Mouse (Mus musculus): ENCODE measurements at regions not wholly inside any gene's neighbourhood (a gene's known extent, or its start where the extent isn't known, plus 50 kb on each side); places are given as distances from the start of the nearest gene placed in this dataset.
A peak's percentile ranks its signal among the peaks of the same experiment; 100 is the strongest.
"Not testable (repeated sequence)": the region's sequence is repeated elsewhere in the genome, so short reads cannot be mapped to it uniquely, and the experiment has no call there.

GRCm38 (mm10) chr15:89730320-89730719, 111.3 kb downstream of the Syt10 start:
- Histone ChIP-seq H3K9ac (no peak overlapping the region), H3K27ac (replicated peaks) (no peak overlapping the region), H3K36me3 (no peaks in the 10 kb centered on the region), H3K9me3 (peaks cover 7% of the 10 kb centered on the region), H3K27me3 (replicated peaks) (no peaks in the 10 kb centered on the region), H3K4me3 (no peak overlapping the region), H3K4me2 (no peak overlapping the region), H3K4me1 (no peaks in the 10 kb centered on the region)
- WGBS = 37% methylated on average over 6 of the region's 6 CpGs
- no peak for ATAC-seq (ENCODE audit: extremely low read depth, insufficient number of reproducible peaks, low FRiP score, low TSS enrichment)

- 54% methylated on average over 12 of the region's 12 CpGs for WGBS
- no peaks in the 10 kb centered on the region for H3K4me1 ChIP-seq
- ATAC-seq (ENCODE audit: extremely low read depth, insufficient number of reproducible peaks, low FRiP score, low TSS enrichment) = no peak
- no peaks in the 10 kb centered on the region for H3K9me3 ChIP-seq
- no peak overlapping the region; the same call in 1 of the 2 replicates for H3K4me3 ChIP-seq
- no peak overlapping the region for H3K27ac ChIP-seq (replicated peaks)
- H3K4me2 ChIP-seq = peak overlapping the region; percentile 30
- no peaks in the 10 kb centered on the region for H3K36me3 ChIP-seq
- no peak overlapping the region for H3K9ac ChIP-seq
- no peaks in the 10 kb centered on the region for H3K27me3 ChIP-seq (replicated peaks)
Observed at GRCm38 (mm10) chr15:89724356-89724755, 117.3 kb downstream of the Syt10 start.

DNA sequence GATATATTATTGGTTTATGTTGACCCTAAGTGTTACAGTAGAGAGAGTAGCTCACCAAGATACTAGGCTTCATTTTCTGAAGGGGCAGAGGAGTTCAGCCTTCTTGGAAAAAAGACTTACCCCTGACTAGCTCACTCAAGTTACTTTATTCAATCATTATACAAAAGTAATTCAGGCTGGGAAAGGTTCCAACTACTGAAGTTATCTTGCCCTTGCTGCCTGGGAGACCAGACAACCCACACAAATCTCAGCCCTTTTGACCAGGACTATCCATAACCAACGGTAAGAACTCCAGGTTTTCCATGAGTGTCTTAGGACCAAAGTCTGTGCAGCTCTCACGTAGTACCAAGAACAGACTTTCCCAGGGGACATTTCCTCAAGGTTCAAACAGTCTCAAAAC, 105.5 kb upstream of the Rabl2 start:
- Histone ChIP-seq H3K4me1 (no peaks in the 10 kb centered on the region), H3K9ac (no peak overlapping the region), H3K36me3 (no peaks in the 10 kb centered on the region), H3K27ac (replicated peaks) (no peak overlapping the region), H3K4me2 (no peak overlapping the region), H3K4me3 (no peak overlapping the region), H3K9me3 (peaks cover 13% of the 10 kb centered on the region; the same call in 1 of the 2 replicates), H3K27me3 (replicated peaks) (no peaks in the 10 kb centered on the region)
- WGBS = 52% methylated on average over 2 of the region's 2 CpGs
- no peak for ATAC-seq (ENCODE audit: extremely low read depth, insufficient number of reproducible peaks, low FRiP score, low TSS enrichment)

DNA sequence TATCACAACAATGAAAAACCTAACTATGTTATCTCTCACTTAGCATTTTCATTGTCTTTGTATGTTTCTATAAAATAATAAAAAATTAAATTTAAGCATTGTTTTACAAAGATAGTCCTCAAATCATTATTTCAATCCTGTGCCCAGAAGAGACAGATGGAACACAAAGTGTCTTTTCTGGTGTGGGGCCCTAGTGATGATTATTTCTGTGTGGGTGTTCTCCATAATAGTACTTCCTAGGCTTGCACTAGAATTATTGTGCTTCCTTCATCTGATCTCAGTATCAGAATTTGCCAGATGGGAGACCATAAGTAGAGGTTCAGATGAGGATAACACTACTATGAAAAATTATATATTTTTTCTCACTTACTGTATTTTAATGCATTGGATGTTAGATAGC, 84.6 kb upstream of the Rabl2 start:
- Histone ChIP-seq H3K4me1 (no peaks in the 10 kb centered on the region), H3K36me3 (no peaks in the 10 kb centered on the region), H3K4me2 (no peak overlapping the region), H3K9me3 (no peaks in the 10 kb centered on the region), H3K27me3 (replicated peaks) (no peaks in the 10 kb centered on the region), H3K27ac (replicated peaks) (no peak overlapping the region), H3K4me3 (no peak overlapping the region), H3K9ac (no peak overlapping the region)
- no peak for ATAC-seq (ENCODE audit: extremely low read depth, insufficient number of reproducible peaks, low FRiP score, low TSS enrichment)

DNA sequence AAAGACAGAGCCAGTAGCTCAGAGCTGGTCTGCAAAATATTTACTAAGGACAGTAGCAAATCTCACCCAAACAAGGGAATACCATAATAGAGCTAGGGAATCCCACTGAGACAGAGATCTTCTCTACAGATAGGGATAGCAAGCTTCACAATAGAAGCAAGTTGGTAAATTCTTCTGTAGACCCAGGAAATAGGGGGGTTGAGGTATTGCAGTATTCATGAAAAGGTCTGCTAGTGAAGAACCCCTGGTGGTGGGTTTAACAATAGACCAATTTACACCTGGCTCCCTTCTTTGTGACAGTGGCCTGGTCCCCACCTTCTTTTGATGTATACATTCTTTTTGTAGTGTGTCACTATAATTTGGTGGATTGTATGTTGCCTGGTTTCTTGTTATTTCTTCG, 64.8 kb upstream of the Rabl2 start:
- not testable (repeated sequence) for H3K36me3 ChIP-seq; H3K27ac ChIP-seq (replicated peaks); H3K9me3 ChIP-seq; H3K4me2 ChIP-seq; ATAC-seq (ENCODE audit: extremely low read depth, insufficient number of reproducible peaks, low FRiP score, low TSS enrichment); H3K4me1 ChIP-seq; H3K9ac ChIP-seq; H3K4me3 ChIP-seq; H3K27me3 ChIP-seq (replicated peaks)
- WGBS = 73% methylated on average over 1 of the region's 1 CpGs
